Mouse (Mus musculus) heart, embryonic 14.5 days (tissue): ENCODE results near the gene Odc1. TPM values are rescaled to one million over a fixed set of nuclear protein-coding genes. Genes with fewer than 3 reads are reported as not detected.

Experiments
- ATAC-seq: fragments of 200-750 bp; cut with Nextera tagmentation; 2 replicates; pipeline ENCODE4 v1.8.0; 2017; ENCODE audit warnings: low read depth, moderate TSS enrichment; ENCODE audit not compliant: insufficient number of reproducible peaks, insufficient read depth, low FRiP score
- H3K27ac ChIP-seq, 2 experiments: fragments of 200-500 bp in 1 of 2; fragments of 300-500 bp in 1 of 2; sonication (generic) in 1 of 2; replicated peaks in 1 of 2; 2 replicates each; pipeline ENCODE4 v1.5.1; 2012 to 2014; ENCODE audit warnings: low read depth in 2 of 2, low read length in 2 of 2, control low read depth in 1 of 2, mild to moderate bottlenecking in 1 of 2, mixed read lengths in 1 of 2; ENCODE audit not compliant: control insufficient read depth in 1 of 2, insufficient read depth in 1 of 2
- H3K27me3 ChIP-seq: fragments of 300-500 bp; sonication (generic); 2 replicates; pipeline ENCODE4 v1.6.1; 2014; ENCODE audit warnings: mild to moderate bottlenecking, low read length, control low read depth; ENCODE audit not compliant: control insufficient read depth, insufficient read depth
- H3K36me3 ChIP-seq: fragments of 300-500 bp; sonication (generic); 2 replicates; pipeline ENCODE4 v1.6.1; 2014; ENCODE audit warnings: mild to moderate bottlenecking, control low read depth, low read length, mixed read lengths; ENCODE audit not compliant: control insufficient read depth, insufficient read depth
- H3K4me1 ChIP-seq, 2 experiments: fragments of 200-500 bp in 1 of 2; fragments of 300-500 bp in 1 of 2; sonication (generic) in 1 of 2; 2 replicates each; pipeline ENCODE4 v1.6.1; 2012 to 2014; ENCODE audit warnings: low read length in 2 of 2, control low read depth in 1 of 2, mixed read lengths in 1 of 2; ENCODE audit not compliant: control insufficient read depth in 2 of 2, insufficient read depth in 2 of 2
- H3K4me2 ChIP-seq: fragments of 300-500 bp; sonication (generic); 2 replicates; pipeline ENCODE4 v1.6.1; 2014; ENCODE audit warnings: mild to moderate bottlenecking, low read length
- H3K4me3 ChIP-seq, 2 experiments: fragments of 200-500 bp in 1 of 2; fragments of 300-500 bp in 1 of 2; sonication (generic) in 1 of 2; 2 replicates each; pipeline ENCODE4 v1.5.1; 2012 to 2014; ENCODE audit warnings: low read length in 2 of 2, mild to moderate bottlenecking in 2 of 2, control low read depth in 1 of 2, low read depth in 1 of 2, moderate library complexity in 1 of 2; ENCODE audit not compliant: control insufficient read depth in 1 of 2, insufficient read depth in 1 of 2
- H3K9ac ChIP-seq: fragments of 300-500 bp; sonication (generic); 2 replicates; pipeline ENCODE4 v1.6.1; 2014; ENCODE audit warnings: mild to moderate bottlenecking, low read length
- H3K9me3 ChIP-seq: fragments of 300-500 bp; sonication (generic); 2 replicates; pipeline ENCODE4 v1.6.1; 2016; ENCODE audit warnings: low read length, control low read depth; ENCODE audit not compliant: control insufficient read depth
- whole genome bisulfite sequencing: fragments of 180-500 bp; shearing (Covaris S2); extraction: QIAGEN DNeasy Blood & Tissue Kit; methylation state at CpG from one replicate; pipeline ENCODE4 v1.1.7; 2014; 5-methylcytosine and 5-hydroxymethylcytosine counted together
- polyA plus RNA-seq: library from polyadenylated mRNA; unstranded; fragments of >200 nt; fragmentation: Nextera tagmentation; extraction: Ambion mirVana; gene quantifications from 2 replicates; pipeline ENCODE4 v1.2.1, GENCODE M21; 2014

Gene Odc1
- polyA plus RNA-seq, 1 experiment from 2014 or later: 122 TPM

DNA sequence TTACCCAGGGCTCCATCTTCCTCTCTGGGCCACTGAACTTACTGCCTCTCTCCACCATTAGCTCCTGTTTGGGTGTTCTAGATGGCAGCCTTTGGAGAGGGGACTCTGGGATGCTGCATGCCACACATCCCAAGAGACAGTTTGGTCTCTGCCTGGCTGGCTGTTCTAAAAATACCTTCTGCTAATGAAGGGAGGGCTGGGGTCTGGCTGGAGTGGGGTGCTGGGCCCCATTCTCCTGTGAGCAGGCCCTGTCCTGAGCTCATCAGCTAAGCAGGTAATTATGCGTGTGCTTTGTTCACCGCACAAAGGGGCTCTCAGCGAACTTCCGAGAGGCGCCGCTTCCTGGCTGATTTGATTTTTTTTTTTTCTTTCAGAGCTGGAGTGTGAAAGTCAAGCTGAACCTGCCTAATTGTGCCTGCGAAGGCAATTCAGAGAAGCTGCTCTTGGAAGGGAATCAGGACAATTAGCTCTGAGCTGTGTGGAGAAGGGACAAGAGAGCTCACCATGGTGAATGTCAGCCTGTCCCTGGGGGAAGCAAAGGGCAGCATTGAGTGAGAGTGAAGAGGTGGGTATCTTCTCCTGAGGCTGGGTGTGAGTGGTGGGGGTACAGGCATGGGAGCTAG, 12.9 kb downstream of the Odc1 start:
- Histone ChIP-seq H3K27ac (peak overlapping the region in 1 of 2 experiments; percentile 20; a peak in 1 of 4 replicates), H3K4me1 (peaks cover 13% of the 10 kb centered on the region in 2 experiments), H3K36me3 (no peaks in the 10 kb centered on the region), H3K4me2 (peak overlapping the region; percentile 47), H3K9me3 (no peaks in the 10 kb centered on the region), H3K9ac (0 out of 2 replicates have a peak overlapping the region, but pooled peaks have one; percentile 2), H3K27me3 (no peaks in the 10 kb centered on the region), H3K4me3 (no peak overlapping the region)
- ATAC-seq: no peak
- 12% methylated on average over 7 of the region's 7 CpGs for WGBS

GRCm38 (mm10) chr12:17557967-17558345, 13.4 kb downstream of the Odc1 start:
- no peak for ATAC-seq
- H3K4me2 ChIP-seq: no peak overlapping the region
- peaks cover 13% of the 10 kb centered on the region in 2 experiments for H3K4me1 ChIP-seq
- H3K4me3 ChIP-seq: no peak overlapping the region
- 0 out of 2 replicates have a peak overlapping the region, but pooled peaks have one; percentile 2 for H3K9ac ChIP-seq
- peak overlapping the region in 1 of 2 experiments; percentile 20; a peak in 1 of 4 replicates for H3K27ac ChIP-seq
- H3K9me3 ChIP-seq: no peaks in the 10 kb centered on the region
- H3K36me3 ChIP-seq: no peaks in the 10 kb centered on the region
- 61% methylated on average over 2 of the region's 2 CpGs for whole genome bisulfite sequencing
- H3K27me3 ChIP-seq: no peaks in the 10 kb centered on the region

- Histone ChIP-seq H3K9me3 (no peaks in the 10 kb centered on the region), H3K4me3 (no peak overlapping the region), H3K4me2 (no peak overlapping the region), H3K9ac (no peak overlapping the region), H3K4me1 (peaks cover 2 to 5% of the 10 kb centered on the region in 2 experiments; a peak in 1 of 4 replicates), H3K36me3 (no peaks in the 10 kb centered on the region), H3K27me3 (no peaks in the 10 kb centered on the region), H3K27ac (no peak overlapping the region)
- ATAC-seq: no peak
- 68% methylated on average over 1 of the region's 1 CpGs for WGBS
Observed at GRCm38 (mm10) chr12:17562396-17562795, 17.8 kb downstream of the Odc1 start.

GRCm38 (mm10) chr12:17565393-17566045, 20.9 kb downstream of the Odc1 start:
- ATAC-seq: no peak
- H3K9me3 ChIP-seq: no peaks in the 10 kb centered on the region
- H3K4me2 ChIP-seq: no peak overlapping the region
- H3K4me1 ChIP-seq: no peaks in the 10 kb centered on the region
- no peak overlapping the region for H3K27ac ChIP-seq
- H3K36me3 ChIP-seq: no peaks in the 10 kb centered on the region
- H3K9ac ChIP-seq: no peak overlapping the region
- 69% methylated on average over 3 of the region's 3 CpGs for WGBS
- H3K27me3 ChIP-seq: no peaks in the 10 kb centered on the region
- no peak overlapping the region for H3K4me3 ChIP-seq

- Histone ChIP-seq H3K36me3 (no peaks in the 10 kb centered on the region), H3K4me3 (no peak overlapping the region), H3K27ac (no peak overlapping the region), H3K4me2 (no peak overlapping the region), H3K27me3 (no peaks in the 10 kb centered on the region), H3K9ac (no peak overlapping the region), H3K9me3 (no peaks in the 10 kb centered on the region), H3K4me1 (no peaks in the 10 kb centered on the region)
- no peak for ATAC-seq
- 62% methylated on average over 1 of the region's 1 CpGs for WGBS
Observed at GRCm38 (mm10) chr12:17566046-17566408, 21.4 kb downstream of the Odc1 start.

DNA sequence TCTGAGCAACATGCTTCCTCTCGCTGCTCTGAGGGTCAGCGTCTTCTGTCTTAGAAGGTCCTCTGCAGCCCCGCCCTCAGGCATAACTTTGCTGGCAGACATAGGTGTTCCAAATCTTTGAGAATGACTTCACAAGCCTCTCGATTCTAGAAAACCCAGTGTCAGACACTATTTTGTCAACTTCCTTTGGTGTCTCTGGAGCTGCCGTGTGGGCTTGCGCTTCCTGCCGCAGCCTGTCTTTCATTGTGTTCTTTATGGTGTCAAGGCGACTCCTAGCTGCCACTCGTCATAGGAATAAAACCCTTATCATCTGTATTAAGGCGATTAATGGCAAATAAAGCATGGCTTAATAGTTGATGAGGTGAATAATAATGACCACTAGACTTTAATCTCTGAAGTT, 24.0 kb downstream of the Odc1 start:
- 80% methylated on average over 10 of the region's 10 CpGs for WGBS
- Histone ChIP-seq H3K4me2 (no peak overlapping the region), H3K4me3 (no peak overlapping the region), H3K36me3 (no peaks in the 10 kb centered on the region), H3K9me3 (no peaks in the 10 kb centered on the region), H3K27ac (no peak overlapping the region), H3K9ac (no peak overlapping the region), H3K4me1 (no peaks in the 10 kb centered on the region), H3K27me3 (no peaks in the 10 kb centered on the region)
- no peak for ATAC-seq

- Histone ChIP-seq H3K4me3 (no peak overlapping the region), H3K27me3 (no peaks in the 10 kb centered on the region), H3K4me1 (peaks cover 2 to 8% of the 10 kb centered on the region in 2 experiments; a peak in 3 of 4 replicates), H3K27ac (no peak overlapping the region), H3K9ac (no peak overlapping the region), H3K9me3 (no peaks in the 10 kb centered on the region), H3K4me2 (no peak overlapping the region), H3K36me3 (no peaks in the 10 kb centered on the region)
- 82% methylated on average over 4 of the region's 4 CpGs for WGBS
- no peak for ATAC-seq
Observed at GRCm38 (mm10) chr12:17574591-17574990, 30.0 kb downstream of the Odc1 start.
